Mouse (Mus musculus) mouse embryonic stem cell (cell line): ENCODE measurements around the gene Osbp2.

Source experiments
- in situ Hi-C, 2 experiments: fragments of 300-500 bp; cut with MboI; formaldehyde crosslinking; loops; 1 replicate in 1 of 2; 3 replicates in 1 of 2; pipeline ENCODE4 v1.14.3; 2019 to 2020; ENCODE audit warnings: low sequenced_read_pairs in 2 of 2, low pct_unique_long_range_greater_than_20kb in 1 of 2, mixed read lengths in 1 of 2; ENCODE audit not compliant: unreplicated experiment in 1 of 2

The Osbp2 gene

DNA sequence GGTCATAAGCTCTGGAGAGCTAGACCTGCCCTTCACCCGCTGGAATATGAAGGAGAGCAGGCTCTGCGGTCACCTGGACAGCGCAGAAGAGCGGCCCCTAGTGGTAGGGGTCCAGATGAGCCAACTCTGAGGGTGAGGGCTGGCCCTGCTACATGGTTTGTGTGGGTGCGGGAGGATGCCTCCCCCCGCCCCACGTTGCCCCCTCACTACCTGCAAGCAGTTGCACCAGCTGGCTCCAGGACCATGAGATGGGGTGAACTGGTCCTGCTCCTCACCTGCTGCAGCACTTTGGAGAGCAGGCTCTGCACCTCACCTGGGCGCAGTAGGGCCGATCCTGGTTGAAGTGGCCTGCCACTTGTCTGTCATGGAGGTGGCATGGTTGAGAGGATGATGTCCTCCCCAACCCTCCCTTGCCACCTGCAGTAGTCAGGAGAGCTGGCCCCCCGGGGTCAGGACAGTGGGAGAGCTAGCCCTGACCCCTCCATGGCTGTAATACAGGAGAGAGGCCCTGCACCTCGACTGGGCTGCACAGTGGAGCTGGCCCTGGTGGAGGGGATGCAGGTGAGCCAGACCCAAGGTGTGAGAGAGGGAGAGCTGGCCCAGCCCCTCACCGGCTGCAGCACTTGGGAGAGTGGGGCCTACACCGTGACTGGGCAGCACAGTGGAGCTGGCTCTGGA, 29.1 kb downstream of the Osbp2 start:
- in situ Hi-C loops = no loop called here

- in situ Hi-C loops = no loop called here
Observed at GRCm38 (mm10) chr11:3833544-3834420, 29.9 kb downstream of the Osbp2 start.

GRCm38 (mm10) chr11:3832193-3832901, 31.4 kb downstream of the Osbp2 start:
- in situ Hi-C loops = no loop called here

DNA sequence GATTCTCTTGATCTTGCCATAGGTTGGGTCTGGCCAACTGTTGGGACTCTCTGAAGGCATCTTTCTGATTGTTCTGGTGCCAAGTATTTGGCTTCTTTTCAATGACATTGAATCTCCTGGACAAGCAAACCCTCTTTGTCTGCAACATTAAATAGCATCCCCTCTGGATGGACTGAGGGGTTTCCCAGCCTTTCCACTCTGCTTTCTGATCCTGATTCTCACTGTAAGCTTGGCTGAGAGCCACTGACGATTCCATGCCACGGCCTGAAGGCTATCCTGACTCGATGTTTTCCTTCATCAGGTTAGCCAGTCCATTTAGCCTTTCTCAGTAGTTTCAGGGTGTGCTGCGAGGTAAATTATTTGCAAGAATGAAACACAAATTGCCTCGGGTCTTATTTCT, 34.0 kb downstream of the Osbp2 start:
- in situ Hi-C loops = no loop called here

DNA sequence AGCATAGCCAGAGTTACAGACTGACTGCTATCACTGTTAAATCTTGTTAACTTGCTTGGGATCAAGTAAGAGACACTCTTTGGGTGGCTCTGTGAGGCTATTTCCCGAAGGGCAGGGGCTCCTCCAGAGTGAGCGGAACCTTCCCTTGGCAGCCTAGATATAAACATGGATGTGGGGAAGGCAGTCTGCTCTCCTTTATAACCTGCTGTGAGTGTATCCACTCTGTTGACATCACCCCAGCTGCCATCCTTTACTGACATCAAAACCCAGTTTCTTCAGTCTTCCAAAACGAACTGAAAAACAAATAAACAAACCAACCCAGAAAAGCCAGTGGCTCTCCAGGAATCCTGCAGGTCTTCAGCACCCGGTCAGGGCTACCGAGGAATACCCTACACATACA, 39.6 kb downstream of the Osbp2 start:
- in situ Hi-C loops = no loop called here

DNA sequence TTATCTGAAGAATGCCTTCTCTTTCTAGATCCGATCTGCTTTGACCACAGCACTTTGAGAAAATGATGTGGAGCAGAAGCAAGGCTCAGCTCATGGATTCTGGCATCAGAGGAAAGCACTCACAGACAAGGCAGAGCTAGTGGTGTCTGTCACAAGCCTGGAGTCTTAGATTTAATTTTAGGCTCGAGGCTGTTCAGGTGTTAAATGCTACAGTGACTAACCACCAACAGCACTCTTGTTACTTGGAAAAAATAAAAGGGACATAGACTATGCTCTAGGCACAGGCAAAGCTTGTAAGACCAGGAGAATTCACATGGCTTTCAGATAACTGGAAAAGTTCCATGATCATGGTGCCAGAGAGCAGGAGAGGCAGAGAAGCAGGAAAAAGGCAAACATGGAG, 40.3 kb downstream of the Osbp2 start:
- in situ Hi-C loops = no loop called here

DNA sequence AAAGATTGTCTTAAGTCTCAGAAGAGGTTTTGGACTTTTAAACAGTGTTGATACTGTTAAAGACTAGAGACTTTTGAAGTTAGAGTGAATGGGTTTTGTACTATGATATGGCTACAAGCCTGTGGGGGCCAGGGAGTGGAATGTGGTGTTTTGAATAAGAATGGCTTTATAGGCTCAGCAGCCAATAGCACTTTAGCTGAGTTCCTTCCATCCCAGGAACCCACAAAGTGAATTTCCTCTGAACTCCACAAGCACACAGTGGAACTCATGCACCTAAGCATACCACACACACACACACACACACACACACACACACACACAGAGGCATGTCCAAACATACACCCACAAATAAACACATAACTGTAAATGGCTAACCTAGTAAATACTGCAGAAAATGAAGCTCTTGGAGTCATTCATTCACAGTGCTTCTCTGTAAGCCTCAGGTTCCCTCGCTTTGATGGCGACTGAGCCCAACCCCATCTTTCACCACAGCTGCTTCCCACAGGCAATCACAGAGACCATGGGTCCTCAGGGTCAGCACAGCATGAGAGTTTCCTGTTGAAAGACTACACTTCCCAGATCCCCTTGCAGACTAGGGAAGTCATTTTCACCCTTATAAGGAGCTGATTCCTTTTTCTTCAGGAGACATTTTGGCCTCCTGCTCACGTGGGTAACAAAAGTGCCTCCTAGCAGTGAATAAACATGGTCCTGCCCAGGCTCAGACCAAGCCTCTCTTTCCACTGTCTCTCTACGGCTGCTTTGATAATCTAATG, 45.5 kb downstream of the Osbp2 start:
- in situ Hi-C loops = no loop called here

GRCm38 (mm10) chr11:3815951-3816350, 47.8 kb downstream of the Osbp2 start:
- in situ Hi-C loops = no loop called here

GRCm38 (mm10) chr11:3813340-3813739, 50.4 kb downstream of the Osbp2 start:
- in situ Hi-C loops = no loop called here

DNA sequence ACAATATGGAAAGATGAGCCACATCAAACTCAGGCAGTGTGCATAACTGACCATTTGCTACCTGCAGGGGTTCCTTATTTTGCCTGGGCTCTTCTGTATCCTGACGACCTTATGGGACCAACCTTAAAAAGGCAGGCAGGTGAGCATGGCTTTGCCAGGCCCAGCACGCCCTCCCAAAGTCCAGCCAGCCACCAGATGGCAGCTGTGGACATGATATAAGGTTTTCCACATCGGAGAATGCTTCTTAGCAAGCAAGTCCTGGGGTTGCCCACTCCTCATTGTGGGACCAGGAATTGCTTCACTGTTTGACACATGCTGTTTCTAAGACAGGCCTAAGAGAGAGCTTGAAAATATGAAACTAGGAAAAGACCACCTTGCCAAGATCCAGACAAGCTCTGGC, 55.5 kb downstream of the Osbp2 start:
- in situ Hi-C loops = no loop called here

DNA sequence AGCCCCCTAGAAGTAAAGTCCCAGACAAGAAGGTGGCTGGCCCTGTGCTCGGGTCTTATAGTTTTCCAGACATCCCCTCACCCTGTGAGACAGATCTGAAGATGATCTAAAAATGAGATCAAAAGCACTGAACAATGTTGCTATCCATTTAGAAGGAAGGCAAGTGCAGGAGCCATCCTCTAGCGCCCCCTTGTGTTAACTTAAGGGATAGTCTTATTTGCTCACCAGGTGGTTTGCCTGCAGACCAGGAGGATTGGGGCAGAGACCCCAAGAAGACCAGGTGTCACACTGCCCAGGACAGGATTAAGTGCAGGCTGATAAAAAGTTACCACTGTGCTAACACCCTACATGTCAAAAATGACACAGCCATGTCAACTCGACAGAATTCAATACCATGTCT, 58.3 kb downstream of the Osbp2 start:
- in situ Hi-C loops = no loop called here

- in situ Hi-C loops = no loop called here
Observed at GRCm38 (mm10) chr11:3804639-3805038, 59.1 kb downstream of the Osbp2 start.

DNA sequence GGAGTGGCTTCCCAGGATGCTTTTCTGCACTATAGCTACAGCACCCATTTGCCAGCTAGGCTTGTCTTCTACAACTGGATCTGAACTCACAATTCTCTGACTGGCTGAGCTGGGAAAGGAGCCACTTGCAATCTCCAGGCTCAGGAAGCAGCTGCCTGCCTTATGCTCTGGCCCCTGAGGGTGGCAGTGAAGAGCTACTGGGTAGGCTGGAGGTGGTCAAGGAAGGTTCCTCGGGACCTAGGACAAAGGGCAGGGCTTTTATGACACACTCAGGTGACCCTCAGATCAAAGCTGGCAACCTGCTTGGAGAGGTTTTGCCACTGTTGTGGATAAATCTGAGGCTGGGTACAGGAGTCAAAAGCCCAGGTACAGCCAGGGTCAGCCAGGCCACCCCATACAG, 61.6 kb downstream of the Osbp2 start:
- in situ Hi-C loops = no loop called here

GRCm38 (mm10) chr11:3797631-3798215, 66.0 kb downstream of the Osbp2 start:
- in situ Hi-C loops = no loop called here

GRCm38 (mm10) chr11:3790736-3791135, 73.0 kb downstream of the Osbp2 start:
- in situ Hi-C loops = loop anchor here in 1 of 2 experiments (5.0 kb wide), 1 partner anchor 93 kb away; no protein-coding TSS in a partner anchor

DNA sequence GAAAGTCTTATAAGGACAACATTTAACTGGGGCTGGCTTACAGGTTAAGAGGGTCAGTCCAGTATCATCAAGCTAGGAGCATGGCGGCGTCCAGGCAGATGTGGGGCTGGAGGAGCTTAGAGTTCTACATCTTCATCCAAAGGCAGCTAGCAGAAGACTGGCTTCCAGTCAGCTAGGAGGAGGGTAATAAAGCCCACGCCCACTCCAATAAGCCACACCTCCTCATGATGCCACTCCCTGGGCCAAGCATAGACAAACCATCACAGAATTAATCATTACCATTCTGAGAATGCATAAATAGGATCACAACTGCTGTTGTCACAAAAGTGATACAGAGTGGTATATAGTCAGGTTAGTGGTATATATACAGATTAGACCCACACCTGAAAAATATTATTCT, 73.8 kb downstream of the Osbp2 start:
- in situ Hi-C loops = loop anchor here in 1 of 2 experiments (5.0 kb wide), 1 partner anchor 93 kb away; no protein-coding TSS in a partner anchor

- in situ Hi-C loops = no loop called here
Observed at GRCm38 (mm10) chr11:3786564-3786963, 77.1 kb downstream of the Osbp2 start.

GRCm38 (mm10) chr11:3775263-3775644, 88.4 kb downstream of the Osbp2 start:
- in situ Hi-C loops = no loop called here
